Mouse (Mus musculus) bone marrow, adult 2 months (tissue): ENCODE data around the gene Smyd3.

Source experiments
- CTCF ChIP-seq: fragments of 200-500 bp; IDR thresholded peaks from 2 replicates; pipeline ENCODE4 v1.5.1; 2011; ENCODE audit warnings: low read length, control low read depth; ENCODE audit not compliant: control insufficient read depth, insufficient read depth
- POLR2A ChIP-seq: fragments of 200-500 bp; IDR thresholded peaks from 2 replicates; pipeline ENCODE4 v1.6.1; 2011; ENCODE audit warnings: low read depth, mild to moderate bottlenecking, control low read depth, low read length, borderline replicate concordance; ENCODE audit not compliant: control insufficient read depth

GRCm38 (mm10) chr1:179087033-179087998 lies 430.5 kb downstream of the Smyd3 start:
- TF ChIP-seq CTCF = no peak
- TF ChIP-seq POLR2A = no peak
